Mouse (Mus musculus) CH12.LX (cell line): Measurements from ENCODE around the gene Wnt9b.

ENCODE experiments used
- CHD1 ChIP-seq: IDR thresholded peaks from 2 replicates; pipeline ENCODE4 v1.6.1; 2012; ENCODE audit warnings: low read depth, low read length, improper control_type of control experiment, inconsistent platforms
- CTCF ChIP-seq, 2 experiments: IDR thresholded peaks in 1 of 2; conservative IDR thresholded peaks in 1 of 2; 2 replicates each; pipeline ENCODE4 v1.5.1; 2011 to 2012; ENCODE audit warnings: low read depth in 2 of 2, low read length in 2 of 2, improper control_type of control experiment in 1 of 2, inconsistent platforms in 1 of 2, mild to moderate bottlenecking in 1 of 2, moderate library complexity in 1 of 2
- ELF1 ChIP-seq: IDR thresholded peaks from 2 replicates; pipeline ENCODE4 v1.6.1; 2014; ENCODE audit warnings: low read depth, mild to moderate bottlenecking, inconsistent platforms, low read length, improper control_type of control experiment
- EP300 ChIP-seq: IDR thresholded peaks from 2 replicates; pipeline ENCODE4 v1.6.1; 2011; ENCODE audit warnings: low read length, improper control_type of control experiment
- GABPA ChIP-seq: IDR thresholded peaks from 2 replicates; pipeline ENCODE4 v1.6.1; 2012; ENCODE audit warnings: low read depth, low read length, improper control_type of control experiment, inconsistent platforms; ENCODE audit not compliant: insufficient replicate concordance
- KAT2A ChIP-seq: IDR thresholded peaks from 2 replicates; pipeline ENCODE4 v1.6.1; 2012; ENCODE audit warnings: low read length, improper control_type of control experiment, inconsistent platforms; ENCODE audit not compliant: insufficient replicate concordance
- POLR2A ChIP-seq: IDR thresholded peaks from 2 replicates; pipeline ENCODE4 v1.6.1; 2011; ENCODE audit warnings: low read depth, mild to moderate bottlenecking, improper control_type of control experiment, low read length
- POLR2AphosphoS2 ChIP-seq: IDR thresholded peaks from 2 replicates; pipeline ENCODE4 v1.6.1; 2011; ENCODE audit warnings: low read depth, low read length, improper control_type of control experiment
- SIN3A ChIP-seq: IDR thresholded peaks from 2 replicates; pipeline ENCODE4 v1.6.1; 2012; ENCODE audit warnings: low read length, improper control_type of control experiment, inconsistent platforms
- SMC3 ChIP-seq: IDR thresholded peaks from 2 replicates; pipeline ENCODE4 v1.6.1; 2011; ENCODE audit warnings: low read depth, low read length, improper control_type of control experiment
- ZC3H11A ChIP-seq: IDR thresholded peaks from 2 replicates; pipeline ENCODE4 v1.6.1; 2012; ENCODE audit warnings: low read depth, mild to moderate bottlenecking, inconsistent platforms, low read length, improper control_type of control experiment

DNA sequence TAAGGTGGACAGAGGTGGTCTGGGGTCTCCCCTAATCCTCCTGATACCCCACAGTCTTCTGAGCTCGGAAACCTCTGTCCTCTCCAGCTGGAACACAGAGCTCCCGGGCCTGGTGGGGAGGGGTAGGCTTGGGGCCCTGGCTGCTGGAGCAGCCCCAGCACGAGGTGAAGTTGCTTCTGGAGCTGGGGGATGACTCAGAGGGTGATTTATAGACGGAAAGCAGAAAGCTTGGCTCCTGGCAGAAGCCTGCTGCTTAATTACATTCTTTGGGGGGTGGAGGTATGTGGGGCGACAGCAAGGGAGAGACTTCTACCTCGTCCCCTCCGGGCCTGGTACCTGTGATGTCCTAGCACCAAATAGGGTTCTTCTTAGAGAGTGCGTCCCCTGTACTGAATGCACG is 30.5 kb upstream of the Wnt9b start:
- TF ChIP-seq ZC3H11A (no peak), CHD1 (no peak), POLR2A (no peak), EP300 (no peak), ELF1 (no peak), SMC3 (no peak), SIN3A (no peak), KAT2A (no peak), CTCF (conservative IDR thresholded peaks at IDR 0.05 in 1 of 2, IDR thresholded peaks at IDR 0.05 in 1 of 2; ENCODE audit: low read depth in 2 of 2, low read length in 2 of 2) (no peak), GABPA (no peak), POLR2AphosphoS2 (no peak)
